In genomic region chr9:106595836-106596235, GRCm38 (mm10) we compare ENCODE assay signal across 23 mouse cellular contexts. TPM values are rescaled to one million over a fixed set of nuclear protein-coding genes. Genes with fewer than 3 reads are reported as not detected.
DNase-seq lines count a peak whose midpoint lies in the region; ATAC-seq lines count a peak whose summit lies in the region.
"Had no signal": no experiment of that assay in that cellular context is flagged by ENCODE, and none has a peak within 500 bp of the region (broad histone marks: within the 10 kb centered on the region; RNA-seq: fewer than 3 reads in every experiment).

No protein-coding gene starts in this region.

- no peak for DNase-seq in hindbrain, embryonic 14.5 days (ENCODE audit: low spot score)
- DNase-seq in hindbrain, embryonic 10.5 days (ENCODE audit: low spot score), result no peak
- DNase-seq in right cerebral cortex, adult 18-20 months, result peak; percentile 52
- DNase-seq in right cerebral cortex, postnatal 14 days, result no peak
- DNase-seq in frontal cortex, adult 2 months (ENCODE audit: extremely low spot score in 1 of 2, low spot score in 1 of 2), result peak; percentile 71 to 76
- DNase-seq in liver, result no peak
- no peak for DNase-seq in embryo, embryonic 9.5 days (ENCODE audit: extremely low spot score)
- DNase-seq: cerebellum, adult 9-11 months; embryo, embryonic 11 days; gastrocnemius, postnatal 10 days; heart, adult 18-20 months; lung, adult 2 months; lung, postnatal 36 days; thymus, postnatal 4 days had no signal

- H3K9me3 ChIP-seq in hindbrain, embryonic 14.5 days (ENCODE audit: control insufficient read depth, low read length), result no peaks in the 10 kb centered on the region
- H3K9me3 ChIP-seq in hindbrain, embryonic 10.5 days, result no peaks in the 10 kb centered on the region
- H3K9me3 ChIP-seq: heart, embryonic 15.5 days; hindbrain, embryonic 12.5 days; intestine, embryonic 15.5 days had no signal

- no peaks in the 10 kb centered on the region for H3K36me3 ChIP-seq in hindbrain, embryonic 14.5 days (replicated peaks; ENCODE audit: control insufficient read depth, insufficient read depth)
- no peaks in the 10 kb centered on the region for H3K36me3 ChIP-seq in hindbrain, embryonic 10.5 days
- H3K36me3 ChIP-seq: heart, embryonic 15.5 days; hindbrain, embryonic 12.5 days; intestine, embryonic 15.5 days had no signal

- no peak overlapping the region for H3K27ac ChIP-seq in hindbrain, embryonic 14.5 days
- H3K27ac ChIP-seq in hindbrain, embryonic 10.5 days, result no peak overlapping the region
- H3K27ac ChIP-seq: heart, embryonic 15.5 days; hindbrain, embryonic 12.5 days; intestine, embryonic 15.5 days; kidney, postnatal 0 days; stomach, postnatal 0 days had no signal

- ATAC-seq in hindbrain, embryonic 14.5 days (ENCODE audit: low FRiP score), result no peak
- ATAC-seq: forebrain, embryonic 14.5 days; intestine, embryonic 15.5 days had no signal

- H3K9ac ChIP-seq in hindbrain, embryonic 14.5 days, result 0 out of 2 replicates have a peak overlapping the region, but pooled peaks have one; percentile 11
- H3K9ac ChIP-seq: heart, embryonic 15.5 days; hindbrain, embryonic 12.5 days; intestine, embryonic 15.5 days had no signal

- no peak overlapping the region for H3K4me3 ChIP-seq in hindbrain, embryonic 14.5 days (replicated peaks; ENCODE audit: low read length)
- no peak overlapping the region for H3K4me3 ChIP-seq in hindbrain, embryonic 10.5 days
- H3K4me3 ChIP-seq: heart, embryonic 15.5 days; hindbrain, embryonic 12.5 days; intestine, embryonic 15.5 days had no signal

- WGBS in hindbrain, embryonic 14.5 days, result 67% methylated on average over 7 of the region's 7 CpGs
- 73% methylated on average over 7 of the region's 7 CpGs for WGBS in hindbrain, embryonic 10.5 days

- no peak overlapping the region for H3K4me2 ChIP-seq in hindbrain, embryonic 14.5 days (replicated peaks)
- H3K4me2 ChIP-seq: heart, embryonic 15.5 days; hindbrain, embryonic 12.5 days; intestine, embryonic 15.5 days; liver, embryonic 11.5 days had no signal

- no peaks in the 10 kb centered on the region for H3K4me1 ChIP-seq in hindbrain, embryonic 14.5 days (replicated peaks; ENCODE audit: control insufficient read depth, insufficient read depth, low read length)
- H3K4me1 ChIP-seq in hindbrain, embryonic 10.5 days (replicated peaks), result 0 out of 2 replicates have a peak, but pooled peaks cover 3% of the 10 kb centered on the region
- H3K4me1 ChIP-seq: intestine, embryonic 15.5 days had no signal

- no peaks in the 10 kb centered on the region for H3K27me3 ChIP-seq in hindbrain, embryonic 14.5 days (ENCODE audit: control insufficient read depth, insufficient read depth, low read length)
- H3K27me3 ChIP-seq in hindbrain, embryonic 10.5 days (ENCODE audit: insufficient read depth, poor library complexity, severe bottlenecking), result no peaks in the 10 kb centered on the region
- H3K27me3 ChIP-seq: heart, embryonic 15.5 days; hindbrain, embryonic 12.5 days; intestine, embryonic 15.5 days had no signal

RNA-seq across cellular contexts. Expression of gene Iqcf4, which starts 25.0 kb away (rescaled TPM):
- polyA plus RNA-seq in hindbrain, embryonic 14.5 days (2014; fragmentation: Nextera tagmentation; extraction: Ambion mirVana), result not detected in 2 replicates
- not detected in 2 replicates for polyA plus RNA-seq in hindbrain, embryonic 10.5 days (2016; fragmentation: Nextera tagmentation; extraction: Ambion mirVana)
- polyA plus RNA-seq in frontal cortex, adult 2 months (2012; rRNA removed), result not detected in 2 replicates
- polyA plus RNA-seq: C2C12; forebrain, embryonic 14.5 days; heart, embryonic 15.5 days; hindbrain, embryonic 12.5 days; intestine, embryonic 15.5 days; kidney, postnatal 0 days; liver, embryonic 11.5 days; lung, adult 2 months; neural tube, embryonic 14.5 days; stomach, postnatal 0 days had no signal

RNA-seq across cellular contexts. Expression of gene Iqcf6, which starts 30.5 kb away (rescaled TPM):
- not detected in 2 replicates for polyA plus RNA-seq in hindbrain, embryonic 14.5 days (2014; fragmentation: Nextera tagmentation; extraction: Ambion mirVana)
- polyA plus RNA-seq in hindbrain, embryonic 10.5 days (2016; fragmentation: Nextera tagmentation; extraction: Ambion mirVana), result not detected in 2 replicates
- polyA plus RNA-seq in frontal cortex, adult 2 months (2012; rRNA removed), result not detected in 2 replicates
- polyA plus RNA-seq: C2C12; forebrain, embryonic 14.5 days; heart, embryonic 15.5 days; hindbrain, embryonic 12.5 days; intestine, embryonic 15.5 days; kidney, postnatal 0 days; liver, embryonic 11.5 days; lung, adult 2 months; neural tube, embryonic 14.5 days; stomach, postnatal 0 days had no signal

RNA-seq across cellular contexts. Expression of gene Iqcf3, which starts 34.4 kb away (rescaled TPM):
- not detected in 2 replicates for polyA plus RNA-seq in hindbrain, embryonic 14.5 days (2014; fragmentation: Nextera tagmentation; extraction: Ambion mirVana)
- polyA plus RNA-seq in hindbrain, embryonic 10.5 days (2016; fragmentation: Nextera tagmentation; extraction: Ambion mirVana), result not detected in 2 replicates
- polyA plus RNA-seq in frontal cortex, adult 2 months (2012; rRNA removed), result not detected in 2 replicates
- polyA plus RNA-seq: C2C12; forebrain, embryonic 14.5 days; heart, embryonic 15.5 days; hindbrain, embryonic 12.5 days; intestine, embryonic 15.5 days; kidney, postnatal 0 days; liver, embryonic 11.5 days; lung, adult 2 months; neural tube, embryonic 14.5 days; stomach, postnatal 0 days had no signal

Comparison
In these comparisons a context has a peak if more than half of its experiments do, and no peak if none do; other contexts are left out.
1. DNase-seq: peak in right cerebral cortex, adult 18-20 months (single experiment) and frontal cortex, adult 2 months (2 of 2); none in hindbrain, embryonic 14.5 days (single experiment), hindbrain, embryonic 10.5 days (single experiment), right cerebral cortex, postnatal 14 days (single experiment), liver (single experiment) and embryo, embryonic 9.5 days (single experiment).